Mouse (Mus musculus) gastrocnemius, postnatal 36 days (tissue): ENCODE measurements around the gene Lemd2. TPM values are rescaled to one million over a fixed set of nuclear protein-coding genes. Genes with fewer than 3 reads are reported as not detected.
A peak's percentile ranks its signal among the peaks of the same experiment; 100 is the strongest.

Experiments
- DNase-seq, 2 experiments: peaks; one replicate each; pipeline ENCODE4 v3.0.0; 2022
- intact Hi-C: fragments of 180-260 bp; cut with DNase I; formaldehyde crosslinking; loops from one replicate; pipeline ENCODE4 v1.15.1; 2025
- total RNA-seq, 2 experiments: library from RNA; stranded (reverse); gene quantifications; 2 replicates each; pipeline ENCODE4 v1.2.3; 2021

Gene Lemd2
- total RNA-seq, 2 experiments from 2014 or later = 17.8 to 20.4 TPM

- no peak for DNase-seq
- intact Hi-C loops = no loop called here
These were observed 34.1 kb downstream of the Lemd2 start for GRCm38 (mm10) chr17:27169952-27170695.

GRCm38 (mm10) chr17:27168569-27168968 is 35.7 kb downstream of the Lemd2 start:
- DNase-seq = no peak
- intact Hi-C loops = no loop called here

GRCm38 (mm10) chr17:27167545-27167944 is 36.7 kb downstream of the Lemd2 start, which contains the start of gene Ip6k3:
TSS of gene Ip6k3 (minus strand) at chr17:27167795.
- peak; percentile 50 to 75 for DNase-seq
- intact Hi-C loops = no loop called here

- DNase-seq = peak in 1 of 2 experiments; percentile 74
These were observed 37.4 kb downstream of the Lemd2 start for GRCm38 (mm10) chr17:27166901-27167300.

GRCm38 (mm10) chr17:27165054-27165773 is 39.1 kb downstream of the Lemd2 start:
- intact Hi-C loops = no loop called here
- DNase-seq = peak in 1 of 2 experiments; percentile 43

More at GRCm38 (mm10) chr17:27166901-27167300, 37.4 kb downstream of the Lemd2 start:
- intact Hi-C loops = no loop called here

- peak; percentile 58 to 81 for DNase-seq
These were observed 43.4 kb downstream of the Lemd2 start for GRCm38 (mm10) chr17:27160905-27161304.

GRCm38 (mm10) chr17:27159169-27159568 is 45.1 kb downstream of the Lemd2 start:
- peak; percentile 44 to 64 for DNase-seq
- intact Hi-C loops = no loop called here

More at GRCm38 (mm10) chr17:27160905-27161304, 43.4 kb downstream of the Lemd2 start:
- intact Hi-C loops = no loop called here

GRCm38 (mm10) chr17:27158439-27158838 is 45.8 kb downstream of the Lemd2 start:
- intact Hi-C loops = no loop called here
- no peak for DNase-seq

- intact Hi-C loops = no loop called here
- DNase-seq = no peak
These were observed 48.5 kb downstream of the Lemd2 start for GRCm38 (mm10) chr17:27155752-27156151.

- intact Hi-C loops = no loop called here
- DNase-seq = no peak
These were observed 49.4 kb downstream of the Lemd2 start for GRCm38 (mm10) chr17:27154881-27155280.

GRCm38 (mm10) chr17:27154256-27154655 is 50.0 kb downstream of the Lemd2 start:
- peak; percentile 65 for DNase-seq
- intact Hi-C loops = no loop called here

GRCm38 (mm10) chr17:27153773-27154193 is 50.5 kb downstream of the Lemd2 start:
- intact Hi-C loops = no loop called here
- peak; percentile 71 to 76 for DNase-seq

GRCm38 (mm10) chr17:27152976-27153723 is 51.1 kb downstream of the Lemd2 start:
- DNase-seq = no peak

GRCm38 (mm10) chr17:27151411-27151810 is 52.9 kb downstream of the Lemd2 start:
- intact Hi-C loops = no loop called here
- DNase-seq = no peak

More at GRCm38 (mm10) chr17:27152976-27153723, 51.1 kb downstream of the Lemd2 start:
- intact Hi-C loops = no loop called here

GRCm38 (mm10) chr17:27150871-27151270 is 53.4 kb downstream of the Lemd2 start:
- DNase-seq = no peak
- intact Hi-C loops = no loop called here

- intact Hi-C loops = no loop called here
- DNase-seq = no peak
These were observed 57.8 kb downstream of the Lemd2 start for GRCm38 (mm10) chr17:27146323-27146923.

- no peak for DNase-seq
- intact Hi-C loops = no loop called here
These were observed 60.1 kb downstream of the Lemd2 start for GRCm38 (mm10) chr17:27144152-27144551.

GRCm38 (mm10) chr17:27141971-27142450 is 62.3 kb downstream of the Lemd2 start:
- intact Hi-C loops = no loop called here
- peak; percentile 58 to 59 for DNase-seq

- intact Hi-C loops = no loop called here
- DNase-seq = no peak
These were observed 64.0 kb downstream of the Lemd2 start for GRCm38 (mm10) chr17:27140262-27140661.
